Mouse (Mus musculus) retina, postnatal 7 days (tissue): ENCODE data around the gene Elf2.
"Not testable (repeated sequence)": the region's sequence is repeated elsewhere in the genome, so short reads cannot be mapped to it uniquely, and the experiment has no call there.

ENCODE experiments used
- DNase-seq: peaks from one replicate; pipeline ENCODE4 v3.0.0-alpha.2; 2012; ENCODE audit warnings: low read depth, low spot score

The Elf2 gene

DNA sequence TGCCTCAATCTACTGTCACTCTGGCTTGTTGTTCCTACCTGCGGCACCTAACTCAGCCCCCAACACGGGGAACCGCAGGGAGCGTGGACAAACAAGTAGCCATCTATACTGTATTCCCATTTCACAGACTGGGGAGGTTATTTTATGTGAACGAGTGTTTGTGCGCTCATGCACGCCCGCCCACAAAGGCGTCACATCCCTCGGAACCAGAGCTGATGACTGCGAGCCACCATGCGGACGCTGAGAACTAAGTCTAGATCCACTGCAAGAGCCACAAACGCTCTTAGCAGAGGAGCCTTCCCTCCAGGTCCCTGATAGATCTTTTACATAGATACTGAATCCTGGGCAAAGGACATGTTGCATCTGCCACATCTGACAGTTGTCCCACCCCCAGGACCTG is 10.4 kb downstream of the Elf2 start:
- DNase-seq = no peak

DNA sequence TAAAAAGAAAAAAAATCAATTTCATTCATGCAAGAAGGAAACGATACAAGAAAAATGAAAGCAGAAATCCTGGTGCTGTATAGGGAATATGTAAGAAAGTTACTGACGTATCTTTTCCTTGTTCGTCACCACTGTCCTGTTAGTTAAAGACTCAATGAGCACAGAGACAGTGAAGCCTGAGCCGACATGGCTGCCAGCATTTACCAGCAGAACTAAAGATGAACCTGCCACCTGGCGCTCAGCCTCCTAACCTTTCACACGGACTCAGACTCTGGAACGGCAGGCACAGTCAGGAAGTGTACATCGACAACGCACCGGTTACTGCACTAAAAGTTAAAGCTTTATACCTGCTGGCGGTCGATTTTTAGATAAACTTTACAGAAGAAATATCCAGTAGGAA is 11.9 kb downstream of the Elf2 start:
- DNase-seq = no peak

GRCm38 (mm10) chr3:51327817-51328216 is 12.6 kb downstream of the Elf2 start:
- no peak for DNase-seq

GRCm38 (mm10) chr3:51327429-51327797 is 13.1 kb downstream of the Elf2 start:
- no peak for DNase-seq

- DNase-seq = no peak
Measured at GRCm38 (mm10) chr3:51326664-51327428, 13.6 kb downstream of the Elf2 start.

GRCm38 (mm10) chr3:51325475-51325874 is 15.0 kb downstream of the Elf2 start:
- no peak for DNase-seq

- no peak for DNase-seq
Measured at GRCm38 (mm10) chr3:51323006-51323405, 17.5 kb downstream of the Elf2 start.

DNA sequence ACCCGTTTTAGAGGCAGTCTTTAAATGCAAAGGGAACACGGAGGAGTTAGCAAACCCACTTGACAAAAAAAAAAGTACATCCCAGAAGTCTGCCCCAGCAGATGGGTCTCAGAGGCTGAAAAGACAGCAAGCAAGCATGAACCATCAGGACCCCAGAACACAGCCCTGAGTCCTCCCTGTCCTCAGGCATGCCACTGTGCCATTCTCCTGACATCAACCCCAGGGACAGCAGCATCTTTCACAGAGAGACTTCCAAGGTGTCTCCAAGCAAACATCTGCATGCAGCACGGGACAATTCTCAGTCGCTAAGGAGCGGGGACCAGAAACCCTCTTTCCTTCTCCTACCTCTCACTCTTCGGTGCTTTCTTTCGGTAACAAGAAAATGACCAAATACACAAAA is 18.1 kb downstream of the Elf2 start:
- no peak for DNase-seq

DNA sequence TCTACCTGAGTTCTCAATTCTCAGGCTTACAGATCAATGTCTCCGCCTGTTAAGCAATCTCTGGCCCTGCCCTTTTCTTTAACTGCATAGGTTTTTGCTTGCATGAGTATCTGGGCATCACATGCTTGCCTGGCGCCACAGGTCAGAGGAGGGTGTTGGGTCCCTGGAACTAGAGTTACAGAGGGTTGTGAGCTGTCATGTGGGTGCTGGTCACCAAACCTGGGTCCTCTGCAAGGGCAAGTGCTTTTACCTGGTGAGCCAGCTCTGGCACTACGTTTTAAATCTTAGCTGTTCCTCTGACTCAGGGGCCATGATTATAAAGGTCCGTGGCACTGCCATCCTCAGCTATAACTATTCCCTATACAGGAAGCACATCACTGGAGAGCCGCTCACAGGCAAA is 19.3 kb downstream of the Elf2 start:
- DNase-seq = no peak

DNA sequence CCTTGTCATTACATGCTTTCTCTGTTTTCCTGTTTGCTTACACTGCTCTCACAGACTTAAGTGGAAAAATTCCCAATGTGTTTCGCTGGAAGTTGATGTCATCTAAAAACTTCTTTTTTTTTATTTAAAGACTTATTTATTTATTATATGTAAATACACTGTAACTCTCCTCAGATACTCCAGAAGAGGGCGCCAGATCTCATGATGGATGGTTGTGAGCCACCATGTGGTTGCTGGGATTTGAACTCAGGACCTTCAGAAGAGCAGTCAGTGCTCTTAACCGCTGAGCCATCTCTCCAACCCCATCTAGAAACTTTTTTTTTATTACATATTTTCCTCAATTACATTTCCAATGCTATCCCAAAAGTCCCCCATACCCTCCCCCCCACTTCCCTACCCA is 22.4 kb downstream of the Elf2 start:
- DNase-seq = not testable (repeated sequence)

DNA sequence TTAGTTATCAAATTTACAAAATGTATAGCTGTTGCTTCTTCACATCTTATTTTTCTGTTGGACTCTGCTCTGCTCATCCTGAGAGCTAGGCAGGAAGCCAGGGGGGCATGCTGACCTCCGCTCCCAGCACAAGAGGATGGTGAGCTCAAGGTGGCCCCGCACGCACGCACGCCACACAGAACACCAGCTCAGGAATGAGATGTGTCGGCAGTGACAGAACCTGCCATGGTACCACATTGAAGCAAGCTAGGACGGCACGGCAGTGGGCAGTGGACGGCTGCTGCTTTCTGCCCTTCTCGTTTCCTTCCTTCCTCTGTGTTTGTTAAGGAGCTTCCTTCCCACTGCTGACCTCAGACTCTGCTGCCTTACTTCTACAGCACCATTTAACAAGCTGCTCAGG is 23.6 kb downstream of the Elf2 start:
- no peak for DNase-seq

- no peak for DNase-seq
Measured at GRCm38 (mm10) chr3:51311638-51312037, 28.8 kb downstream of the Elf2 start.

- DNase-seq = no peak
Measured at GRCm38 (mm10) chr3:51310098-51310497, 30.4 kb downstream of the Elf2 start.

GRCm38 (mm10) chr3:51306621-51307020 is 33.8 kb downstream of the Elf2 start:
- no peak for DNase-seq

- no peak for DNase-seq
Measured at GRCm38 (mm10) chr3:51305961-51306360, 34.5 kb downstream of the Elf2 start.

GRCm38 (mm10) chr3:51302971-51303476 is 37.4 kb downstream of the Elf2 start:
- DNase-seq = no peak

GRCm38 (mm10) chr3:51301583-51301982 is 38.9 kb downstream of the Elf2 start:
- no peak for DNase-seq

DNA sequence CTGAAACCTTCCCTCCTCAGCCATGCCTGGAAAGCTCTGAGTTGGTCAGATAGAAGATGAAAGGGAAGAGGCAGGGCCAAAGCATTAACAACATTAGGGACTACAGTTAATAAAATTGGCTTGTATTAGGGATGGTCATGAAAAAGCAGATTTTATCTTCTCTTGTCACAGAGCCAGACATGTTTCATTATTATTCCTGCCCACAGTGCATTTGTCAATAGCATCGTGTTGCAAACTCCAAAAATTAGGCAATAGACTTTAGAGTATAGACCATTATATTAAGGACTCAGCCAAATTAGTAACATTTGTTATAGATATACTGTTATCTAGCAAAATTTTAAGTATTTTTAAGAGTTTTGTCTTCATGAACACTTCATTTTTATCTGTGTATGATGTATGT is 43.7 kb downstream of the Elf2 start:
- no peak for DNase-seq

DNA sequence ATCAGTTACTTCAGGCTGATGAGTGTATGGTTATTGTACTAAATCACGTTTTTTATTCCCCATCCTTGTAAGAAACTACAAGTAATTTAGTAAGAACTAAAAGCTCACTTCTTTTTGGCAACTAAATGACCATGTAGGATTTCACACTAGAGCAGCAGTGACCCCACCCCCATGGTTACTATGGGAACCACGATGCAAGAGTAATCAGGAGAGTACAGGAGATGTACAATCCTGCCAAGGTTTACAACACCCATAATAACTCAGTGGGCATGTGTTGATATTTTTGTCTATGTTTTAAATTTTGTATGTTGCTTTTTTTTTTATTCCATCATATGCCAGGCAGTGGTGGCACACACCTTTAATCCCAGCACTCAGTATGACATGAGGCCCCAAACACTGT is 45.2 kb downstream of the Elf2 start:
- DNase-seq = no peak

DNA sequence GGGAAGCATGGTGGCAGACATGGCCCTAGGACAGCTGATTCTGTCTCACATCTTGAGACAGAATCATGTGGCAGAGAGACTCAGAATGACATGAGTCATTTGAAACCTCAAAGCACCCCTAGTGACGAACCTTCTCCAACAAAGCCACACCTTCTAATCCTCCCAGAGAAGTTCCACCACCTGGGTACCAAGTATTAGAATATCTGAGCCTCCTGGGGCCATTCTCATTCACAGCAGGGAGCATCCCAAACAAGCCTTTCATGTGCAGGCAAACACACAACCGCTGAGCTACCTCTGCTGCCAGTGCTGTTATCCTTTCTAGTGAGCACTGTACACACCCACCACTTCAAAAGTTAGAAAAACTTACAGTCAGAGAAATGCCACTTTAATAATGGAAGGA is 46.2 kb downstream of the Elf2 start:
- DNase-seq = no peak

- peak; percentile 74 for DNase-seq
Measured at GRCm38 (mm10) chr3:51288880-51289821, 51.3 kb downstream of the Elf2 start.

GRCm38 (mm10) chr3:51284375-51284774 is 56.1 kb downstream of the Elf2 start:
- no peak for DNase-seq

GRCm38 (mm10) chr3:51281727-51282126 is 58.7 kb downstream of the Elf2 start:
- DNase-seq = no peak
